In the genomic region with DNA sequence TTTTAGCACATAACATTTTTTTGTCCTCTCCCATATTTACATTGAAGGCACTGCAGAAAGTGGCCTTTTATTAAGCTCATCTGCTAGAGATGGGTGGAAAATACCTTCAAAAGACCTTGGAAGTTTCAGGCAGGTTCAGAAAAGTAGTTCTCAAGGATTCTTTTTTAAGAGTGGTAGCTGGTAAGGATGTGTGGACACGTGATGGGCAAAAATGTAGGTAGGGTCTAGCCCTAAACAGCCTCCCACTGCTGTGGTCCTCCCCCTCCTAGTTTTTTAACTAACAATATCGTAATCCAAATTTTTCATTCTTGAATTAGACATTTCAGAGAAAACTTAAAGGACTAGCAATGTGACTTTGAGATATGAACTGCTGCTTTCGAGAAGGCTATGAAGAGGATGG, we compare ENCODE assay signal across 8 mouse cellular contexts. TPM values are rescaled to one million over a fixed set of nuclear protein-coding genes. Genes with fewer than 3 reads are reported as not detected.
DNase-seq lines count a peak whose midpoint lies in the region; ATAC-seq and TF ChIP-seq lines count a peak whose summit lies in the region.

No protein-coding gene starts in this region.

- no peaks in the 10 kb centered on the region for H3K9me3 ChIP-seq in neural tube, embryonic 11.5 days (ENCODE audit: control insufficient read depth, low read length)
- H3K9me3 ChIP-seq in limb, embryonic 14.5 days (ENCODE audit: control insufficient read depth, low read length): no peaks in the 10 kb centered on the region
- no peaks in the 10 kb centered on the region for H3K9me3 ChIP-seq in stomach, embryonic 15.5 days

- no peak for ATAC-seq in neural tube, embryonic 11.5 days (ENCODE audit: insufficient read depth, low FRiP score, low TSS enrichment)
- ATAC-seq in limb, embryonic 14.5 days (ENCODE audit: low FRiP score, low read depth): no peak
- ATAC-seq in stomach, embryonic 15.5 days (ENCODE audit: insufficient read depth, low FRiP score, low read depth): no peak

- peak overlapping the region; percentile 3; the same call in 1 of the 2 replicates for H3K27ac ChIP-seq in neural tube, embryonic 11.5 days (ENCODE audit: low read depth, low read length)
- peak overlapping the region; percentile 100 for H3K27ac ChIP-seq in limb, embryonic 14.5 days (replicated peaks; ENCODE audit: low read depth, low read length)
- peak overlapping the region; percentile 86 for H3K27ac ChIP-seq in stomach, embryonic 15.5 days

- no peak for TF ChIP-seq POLR2A in limb, embryonic 14.5 days (IDR thresholded peaks at IDR 0.05; ENCODE audit: borderline replicate concordance, extremely low read depth, insufficient read depth, insufficient read length)

- peaks cover 3% of the 10 kb centered on the region; the same call in 1 of the 2 replicates for H3K4me1 ChIP-seq in neural tube, embryonic 11.5 days (ENCODE audit: control insufficient read depth, insufficient read depth, low read length)
- peaks cover 9% of the 10 kb centered on the region; the same call in 1 of the 2 replicates for H3K4me1 ChIP-seq in limb, embryonic 14.5 days (ENCODE audit: control insufficient read depth, insufficient read depth, low read length)
- H3K4me1 ChIP-seq in stomach, embryonic 15.5 days: peaks cover 9% of the 10 kb centered on the region

- WGBS in neural tube, embryonic 11.5 days: 25% methylated on average over 3 of the region's 3 CpGs
- WGBS in limb, embryonic 14.5 days: 11% methylated on average over 3 of the region's 3 CpGs
- WGBS in stomach, embryonic 15.5 days: 10% methylated on average over 3 of the region's 3 CpGs

- H3K9ac ChIP-seq in neural tube, embryonic 11.5 days (ENCODE audit: low read length): peak overlapping the region; percentile 100
- H3K9ac ChIP-seq in limb, embryonic 14.5 days (ENCODE audit: low read depth, low read length, severe bottlenecking): peak overlapping the region; percentile 100
- H3K9ac ChIP-seq in stomach, embryonic 15.5 days: peak overlapping the region; percentile 56; the same call in 1 of the 2 replicates

- peak overlapping the region; percentile 99 for H3K4me3 ChIP-seq in neural tube, embryonic 11.5 days (ENCODE audit: low read depth, low read length)
- H3K4me3 ChIP-seq in limb, embryonic 14.5 days (replicated peaks; ENCODE audit: low read length): peak overlapping the region; percentile 94
- peak overlapping the region; percentile 74 for H3K4me3 ChIP-seq in stomach, embryonic 15.5 days (replicated peaks)

- DNase-seq in cerebellum, adult 9-10 months: peak; percentile 48
- DNase-seq in cerebellum, postnatal 10 days: no peak
- DNase-seq in neural tube, embryonic 11.5 days (ENCODE audit: low spot score): no peak
- DNase-seq in neural tube, embryonic 10.5 days (ENCODE audit: extremely low spot score, low spot score): no peak
- no peak for DNase-seq in limb, embryonic 14.5 days (ENCODE audit: low spot score)
- no peak for DNase-seq in gastrocnemius, postnatal 25 days
- DNase-seq in urinary bladder, adult 2 months (ENCODE audit: low spot score): no peak

- no peaks in the 10 kb centered on the region for H3K27me3 ChIP-seq in neural tube, embryonic 11.5 days (ENCODE audit: control insufficient read depth, insufficient read depth, low read length)
- H3K27me3 ChIP-seq in limb, embryonic 14.5 days (ENCODE audit: control insufficient read depth, insufficient read depth, low read length): no peaks in the 10 kb centered on the region
- H3K27me3 ChIP-seq in stomach, embryonic 15.5 days (replicated peaks): no peaks in the 10 kb centered on the region

- peak overlapping the region; percentile 42 for H3K4me2 ChIP-seq in neural tube, embryonic 11.5 days (ENCODE audit: low read depth)
- peak overlapping the region; percentile 88 for H3K4me2 ChIP-seq in limb, embryonic 14.5 days (replicated peaks; ENCODE audit: low read depth, low read length, severe bottlenecking)
- peak overlapping the region; percentile 61 for H3K4me2 ChIP-seq in stomach, embryonic 15.5 days

- H3K36me3 ChIP-seq in neural tube, embryonic 11.5 days (ENCODE audit: control insufficient read depth, insufficient read depth, low read length): no peaks in the 10 kb centered on the region
- 0 out of 2 replicates have a peak, but pooled peaks cover 6% of the 10 kb centered on the region for H3K36me3 ChIP-seq in limb, embryonic 14.5 days (ENCODE audit: control insufficient read depth, insufficient read depth, low read length)
- H3K36me3 ChIP-seq in stomach, embryonic 15.5 days: no peaks in the 10 kb centered on the region

RNA-seq across cellular contexts. Expression of a gene that starts 0.7 kb away (rescaled TPM):
- polyA plus RNA-seq in neural tube, embryonic 11.5 days (2014; fragmentation: Nextera tagmentation; extraction: Ambion mirVana): 25.4 and 29.6 TPM in 2 replicates
- 38.2 and 42.5 TPM in 2 replicates for polyA plus RNA-seq in limb, embryonic 14.5 days (2012; rRNA removed)
- 20.2 and 22.3 TPM in 2 replicates for polyA plus RNA-seq in limb, embryonic 14.5 days (2014; fragmentation: Nextera tagmentation; extraction: Ambion mirVana)
- polyA plus RNA-seq in stomach, embryonic 15.5 days (2015; fragmentation: Nextera tagmentation; extraction: Ambion mirVana): 13.1 and 20.6 TPM in 2 replicates
- total RNA-seq in gastrocnemius, postnatal 25 days (2021): 10 to 100 TPM; 26.9 to 34.6 TPM
- polyA plus RNA-seq in urinary bladder, adult 2 months (2012; rRNA removed): 15.4 and 32.8 TPM in 2 replicates

Comparison
In these comparisons a context has a peak if more than half of its experiments do, and no peak if none do; other contexts are left out.
1. H3K27ac ChIP-seq: peak in every context shown above with its lines; median percentile 100 in limb, embryonic 14.5 days; 86 in stomach, embryonic 15.5 days; 3 in neural tube, embryonic 11.5 days.